Mouse (Mus musculus): ENCODE data around the gene Pnpla6. TPM values are rescaled to one million over a fixed set of nuclear protein-coding genes. Genes with fewer than 3 reads are reported as not detected.
A peak's percentile ranks its signal among the peaks of the same experiment; 100 is the strongest.

The Pnpla6 gene
- polyA plus RNA-seq, 1 experiment, result 28.0 TPM

DNA sequence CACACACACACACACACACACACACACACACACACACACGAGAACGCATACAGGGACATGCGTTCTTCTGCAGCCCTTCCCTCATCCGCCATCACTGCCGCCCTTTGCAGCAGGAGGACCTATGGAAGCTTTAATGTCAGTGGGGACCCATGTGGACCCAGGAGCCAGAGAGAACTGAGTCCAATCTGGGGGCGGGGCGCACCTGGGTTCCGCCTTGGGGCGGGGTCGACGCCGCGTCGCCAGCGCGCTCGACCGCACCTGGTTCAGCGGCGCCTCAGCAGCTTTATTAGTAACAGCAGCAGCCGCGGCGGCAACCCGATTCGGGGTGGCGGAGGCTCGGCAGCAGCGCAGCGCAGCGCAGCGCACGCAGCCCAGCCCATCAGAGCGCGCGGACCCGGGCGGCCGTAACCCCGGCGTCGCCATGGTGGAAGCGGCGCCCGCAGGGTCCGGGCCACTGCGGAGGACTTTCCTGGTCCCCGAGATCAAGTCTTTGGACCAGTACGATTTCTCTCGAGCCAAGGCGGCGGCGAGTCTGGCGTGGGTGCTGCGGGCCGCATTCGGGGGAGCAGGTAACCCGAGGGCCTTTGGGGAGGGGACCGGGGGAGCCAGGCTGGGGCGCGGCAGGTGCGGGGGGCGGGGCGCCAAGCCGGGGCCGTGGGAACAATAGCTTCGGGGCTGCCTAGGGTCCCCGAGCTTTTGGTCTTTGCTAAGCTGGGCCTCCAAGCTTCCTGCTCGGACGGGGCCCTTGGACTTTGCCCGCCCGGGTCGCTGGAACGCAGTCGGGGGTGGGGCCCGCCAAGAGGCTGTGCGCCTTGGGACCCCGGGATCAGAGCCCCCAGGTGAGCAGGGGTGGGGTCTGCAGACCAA is 72.4 kb downstream of the Pnpla6 start:
- TF ChIP-seq POLR2A (IDR thresholded peaks at IDR 0.05; ENCODE audit: low read depth, low read length), result no peak
- no peak for TF ChIP-seq CTCF (IDR thresholded peaks at IDR 0.05; ENCODE audit: borderline replicate concordance, insufficient read depth, low read length)
- H3K27ac ChIP-seq (ENCODE audit: insufficient read depth, low read length), result no peak overlapping the region
- peak overlapping the region; percentile 35 for H3K4me3 ChIP-seq (ENCODE audit: insufficient read depth, low read length)
- H3K4me1 ChIP-seq (ENCODE audit: control insufficient read depth, insufficient read depth, low read length), result no peaks in the 10 kb centered on the region

DNA sequence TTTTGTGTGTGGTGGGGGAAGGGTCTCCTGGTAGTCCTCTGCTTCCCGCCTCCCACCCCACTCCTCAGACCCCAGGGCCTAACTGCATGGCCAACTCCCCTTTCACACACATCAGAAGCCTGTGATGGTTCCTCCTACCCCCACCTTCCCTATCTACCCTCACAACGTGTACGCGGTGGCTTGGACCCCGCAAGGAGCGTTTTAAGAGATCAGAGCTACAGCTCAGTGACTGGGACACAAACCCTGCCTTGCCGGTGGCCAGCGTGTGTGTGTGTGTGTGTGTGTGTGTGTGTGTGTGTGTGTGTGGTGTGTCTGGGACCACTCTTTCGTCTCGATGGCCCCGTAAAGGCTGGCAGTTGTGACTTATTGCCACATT is 73.1 kb downstream of the Pnpla6 start:
- TF ChIP-seq CTCF (IDR thresholded peaks at IDR 0.05; ENCODE audit: borderline replicate concordance, insufficient read depth, low read length) (no peak), POLR2A (IDR thresholded peaks at IDR 0.05; ENCODE audit: low read depth, low read length) (no peak)
- H3K4me3 ChIP-seq (ENCODE audit: insufficient read depth, low read length), result no peak overlapping the region
- no peak overlapping the region for H3K27ac ChIP-seq (ENCODE audit: insufficient read depth, low read length)
- H3K4me1 ChIP-seq (ENCODE audit: control insufficient read depth, insufficient read depth, low read length), result no peaks in the 10 kb centered on the region

DNA sequence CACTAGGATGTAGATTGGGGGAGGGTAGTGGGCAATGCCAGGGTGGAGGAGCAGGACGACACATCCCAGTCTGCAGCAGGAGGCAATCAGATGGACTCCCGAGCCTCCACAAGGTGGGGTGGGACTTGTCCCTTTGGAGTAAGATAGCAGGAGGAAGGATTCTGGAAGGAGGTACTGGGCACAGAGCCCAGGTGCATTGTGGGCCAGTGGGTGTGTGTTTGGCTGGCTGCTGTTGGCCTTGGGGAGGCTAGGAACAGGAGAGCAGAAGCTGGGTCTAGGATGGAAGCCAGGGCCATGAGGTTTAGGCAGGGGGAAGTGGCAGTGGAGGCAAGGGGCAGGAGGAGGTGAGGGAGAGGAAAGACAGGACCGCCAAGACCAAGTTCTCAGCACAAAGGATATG is 78.3 kb downstream of the Pnpla6 start:
- Histone ChIP-seq H3K27ac (ENCODE audit: insufficient read depth, low read length) (no peak overlapping the region), H3K4me3 (ENCODE audit: insufficient read depth, low read length) (no peak overlapping the region), H3K4me1 (ENCODE audit: control insufficient read depth, insufficient read depth, low read length) (no peaks in the 10 kb centered on the region)
- no peak for TF ChIP-seq CTCF (IDR thresholded peaks at IDR 0.05; ENCODE audit: borderline replicate concordance, insufficient read depth, low read length)
- no peak for TF ChIP-seq POLR2A (IDR thresholded peaks at IDR 0.05; ENCODE audit: low read depth, low read length)

Other genes starting within 250 kb of the Pnpla6 start
- gene Insr, start 235.8 kb upstream of the Pnpla6 start, polyA plus RNA-seq (2011; ENCODE audit: insufficient read length, low read depth, missing spikeins), result 30.6 and 31.2 TPM in 2 replicates
- gene A430078G23Rik, start 162.0 kb upstream of the Pnpla6 start, polyA plus RNA-seq (2011; ENCODE audit: insufficient read length, low read depth, missing spikeins), result not detected in 2 replicates
- 19.8 and 21.2 TPM in 2 replicates for gene Arhgef18, start 122.4 kb upstream of the Pnpla6 start, polyA plus RNA-seq (2011; ENCODE audit: insufficient read length, low read depth, missing spikeins)
- gene Pex11g, start 47.7 kb upstream of the Pnpla6 start, polyA plus RNA-seq (2011; ENCODE audit: insufficient read length, low read depth, missing spikeins), result 3.8 and 5.9 TPM in 2 replicates
- not detected in 2 replicates for gene Tex45, start 44.5 kb upstream of the Pnpla6 start, polyA plus RNA-seq (2011; ENCODE audit: insufficient read length, low read depth, missing spikeins)
- 27.2 and 28.5 TPM in 2 replicates for gene Zfp358, start 22.2 kb upstream of the Pnpla6 start, polyA plus RNA-seq (2011; ENCODE audit: insufficient read length, low read depth, missing spikeins)
- 48.1 and 58.9 TPM in 2 replicates for gene Mcoln1, start 14.9 kb upstream of the Pnpla6 start, polyA plus RNA-seq (2011; ENCODE audit: insufficient read length, low read depth, missing spikeins)
- gene C330021F23Rik, start 52.6 kb downstream of the Pnpla6 start, polyA plus RNA-seq (2011; ENCODE audit: insufficient read length, low read depth, missing spikeins), result not detected in 2 replicates
- not detected in 2 replicates for gene Camsap3, start 71.9 kb downstream of the Pnpla6 start, polyA plus RNA-seq (2011; ENCODE audit: insufficient read length, low read depth, missing spikeins)
- gene Xab2, start 105.9 kb downstream of the Pnpla6 start, polyA plus RNA-seq (2011; ENCODE audit: insufficient read length, low read depth, missing spikeins), result 21.7 and 25.0 TPM in 2 replicates
- gene Pet100, start 106.2 kb downstream of the Pnpla6 start, polyA plus RNA-seq (2011; ENCODE audit: insufficient read length, low read depth, missing spikeins), result 73.1 and 80.7 TPM in 2 replicates
- gene Pcp2, start 110.2 kb downstream of the Pnpla6 start, polyA plus RNA-seq (2011; ENCODE audit: insufficient read length, low read depth, missing spikeins), result not detected in 2 replicates
- 29.7 and 34.7 TPM in 2 replicates for gene Stxbp2, start 115.6 kb downstream of the Pnpla6 start, polyA plus RNA-seq (2011; ENCODE audit: insufficient read length, low read depth, missing spikeins)
- not detected in 2 replicates for gene Retn, start 140.4 kb downstream of the Pnpla6 start, polyA plus RNA-seq (2011; ENCODE audit: insufficient read length, low read depth, missing spikeins)
- not detected in 2 replicates for gene Mcemp1, start 150.4 kb downstream of the Pnpla6 start, polyA plus RNA-seq (2011; ENCODE audit: insufficient read length, low read depth, missing spikeins)
- 2.7 and 3.3 TPM in 2 replicates for gene Fcor, start 157.0 kb downstream of the Pnpla6 start, polyA plus RNA-seq (2011; ENCODE audit: insufficient read length, low read depth, missing spikeins)
- gene Trappc5, start 160.9 kb downstream of the Pnpla6 start, polyA plus RNA-seq (2011; ENCODE audit: insufficient read length, low read depth, missing spikeins), result 15.7 and 16.6 TPM in 2 replicates
- not detected in 2 replicates for gene Fcer2a, start 178.8 kb downstream of the Pnpla6 start, polyA plus RNA-seq (2011; ENCODE audit: insufficient read length, low read depth, missing spikeins)
- gene Clec4g, start 205.3 kb downstream of the Pnpla6 start, polyA plus RNA-seq (2011; ENCODE audit: insufficient read length, low read depth, missing spikeins), result not detected in 2 replicates
- not detected in 2 replicates for gene Cd209a, start 233.6 kb downstream of the Pnpla6 start, polyA plus RNA-seq (2011; ENCODE audit: insufficient read length, low read depth, missing spikeins)